Mouse (Mus musculus): ENCODE measurements around the gene Slc1a2.

GRCm38 (mm10) chr2:102782751-102783150 is 124.3 kb downstream of the Slc1a2 start:
- TF ChIP-seq EP300 (IDR thresholded peaks at IDR 0.05; ENCODE audit: low read depth) (no peak), CTCF (IDR thresholded peaks at IDR 0.05; ENCODE audit: low read depth) (no peak)
